Mouse (Mus musculus): ENCODE data around the gene Cenpm. TPM values are rescaled to one million over a fixed set of nuclear protein-coding genes. Genes with fewer than 3 reads are reported as not detected.

Cenpm gene
- polyA plus RNA-seq, 1 experiment from 2014 or later, result 73.0 TPM

DNA sequence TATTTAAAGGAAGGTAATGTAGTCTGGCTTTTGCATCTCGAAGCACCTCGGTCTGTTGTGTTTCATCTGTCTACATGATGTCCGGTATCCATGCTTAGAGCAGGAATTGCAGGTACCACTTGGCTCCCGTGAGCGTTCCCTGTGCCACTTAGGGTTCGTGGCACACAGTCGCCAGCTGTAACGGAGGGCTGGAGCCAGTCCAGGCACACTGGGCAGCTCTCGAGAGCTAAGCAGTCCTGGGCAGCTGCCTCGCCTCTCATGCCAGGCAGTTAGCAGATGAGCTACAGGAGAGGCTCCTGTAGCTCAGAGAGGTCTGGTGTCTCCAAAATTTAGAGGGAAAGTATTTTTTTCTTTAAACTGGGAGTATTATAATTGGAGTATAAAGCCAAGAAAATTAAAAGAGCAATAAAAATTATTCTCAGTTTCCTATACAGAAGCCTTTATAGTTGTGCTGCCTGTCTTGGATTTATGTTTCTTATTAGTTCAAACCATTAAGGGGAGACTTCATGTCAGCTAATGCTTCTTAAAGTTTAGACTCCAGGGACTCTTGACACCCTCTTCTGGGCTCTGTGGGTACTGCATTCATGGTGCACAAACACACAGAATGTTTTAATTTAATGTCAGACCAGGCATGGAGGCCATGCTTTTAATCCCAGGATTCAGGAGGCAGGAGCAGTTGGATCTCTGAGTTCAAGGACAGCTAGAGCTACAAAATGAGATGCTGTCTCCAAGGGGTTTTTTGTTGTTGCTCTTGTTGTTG is 55.9 kb downstream of the Cenpm start:
- H3K9ac ChIP-seq (ENCODE audit: low read length), result no peak overlapping the region
- peaks cover 3% of the 10 kb centered on the region; the same call in 1 of the 2 replicates for H3K27me3 ChIP-seq (ENCODE audit: control insufficient read depth, insufficient read depth, low read length)
- H3K4me1 ChIP-seq (ENCODE audit: control insufficient read depth in 2 of 2, insufficient read depth in 2 of 2, low read length in 2 of 2), result peaks cover 30 to 38% of the 10 kb centered on the region in 2 experiments
- no peak overlapping the region for H3K4me3 ChIP-seq (ENCODE audit: control insufficient read depth in 1 of 2, insufficient read depth in 1 of 2, low read depth in 1 of 2, low read length in 2 of 2)
- no peaks in the 10 kb centered on the region for H3K9me3 ChIP-seq (ENCODE audit: control insufficient read depth, low read length)
- WGBS, result 90% methylated on average over 10 of the region's 10 CpGs
- no peak overlapping the region for H3K27ac ChIP-seq (replicated peaks in 1 of 2; ENCODE audit: control insufficient read depth in 1 of 2, insufficient read depth in 1 of 2, low read depth in 2 of 2, low read length in 2 of 2)
- H3K36me3 ChIP-seq (ENCODE audit: control insufficient read depth, insufficient read depth, low read length), result peaks cover 61% of the 10 kb centered on the region
- ATAC-seq (ENCODE audit: insufficient number of reproducible peaks, insufficient read depth, low FRiP score, low read depth), result no peak
- H3K4me2 ChIP-seq (ENCODE audit: low read length), result no peak overlapping the region

DNA sequence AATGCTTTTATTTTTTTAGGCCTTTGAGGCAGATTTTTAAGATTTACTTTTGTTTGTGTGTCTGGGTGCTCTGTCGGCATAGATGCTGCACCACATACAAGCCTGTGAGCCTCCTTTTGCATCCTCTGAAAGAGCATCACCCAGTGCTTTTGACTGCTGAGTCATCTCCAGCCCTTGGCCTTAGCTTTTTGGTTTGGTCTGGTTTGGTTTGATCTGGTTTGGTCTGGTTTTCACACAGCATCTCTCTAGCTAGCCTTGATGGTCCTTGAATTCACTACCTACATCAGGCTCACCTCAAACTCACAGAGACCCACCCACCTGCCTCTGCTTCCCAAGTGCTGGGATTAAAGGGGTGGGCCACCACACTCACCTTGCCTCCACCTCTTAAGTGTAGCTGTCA is 56.6 kb downstream of the Cenpm start:
- Histone ChIP-seq H3K9ac (ENCODE audit: low read length) (no peak overlapping the region), H3K27me3 (ENCODE audit: control insufficient read depth, insufficient read depth, low read length) (peaks cover 3% of the 10 kb centered on the region; the same call in 1 of the 2 replicates), H3K9me3 (ENCODE audit: control insufficient read depth, low read length) (no peaks in the 10 kb centered on the region), H3K4me3 (ENCODE audit: control insufficient read depth in 1 of 2, insufficient read depth in 1 of 2, low read depth in 1 of 2, low read length in 2 of 2) (no peak overlapping the region), H3K27ac (replicated peaks in 1 of 2; ENCODE audit: control insufficient read depth in 1 of 2, insufficient read depth in 1 of 2, low read depth in 2 of 2, low read length in 2 of 2) (no peak overlapping the region), H3K4me1 (ENCODE audit: control insufficient read depth in 2 of 2, insufficient read depth in 2 of 2, low read length in 2 of 2) (peaks cover 35 to 43% of the 10 kb centered on the region in 2 experiments), H3K4me2 (ENCODE audit: low read length) (no peak overlapping the region), H3K36me3 (ENCODE audit: control insufficient read depth, insufficient read depth, low read length) (peaks cover 61% of the 10 kb centered on the region)
- 83% methylated on average over 1 of the region's 1 CpGs for WGBS
- ATAC-seq (ENCODE audit: insufficient number of reproducible peaks, insufficient read depth, low FRiP score, low read depth), result no peak

GRCm38 (mm10) chr15:82187401-82187800 is 57.1 kb downstream of the Cenpm start:
- no peak overlapping the region for H3K4me3 ChIP-seq (ENCODE audit: control insufficient read depth in 1 of 2, insufficient read depth in 1 of 2, low read depth in 1 of 2, low read length in 2 of 2)
- no peaks in the 10 kb centered on the region; the same call in 1 of the 2 replicates for H3K9me3 ChIP-seq (ENCODE audit: control insufficient read depth, low read length)
- H3K27me3 ChIP-seq (ENCODE audit: control insufficient read depth, insufficient read depth, low read length), result peaks cover 3% of the 10 kb centered on the region; the same call in 1 of the 2 replicates
- WGBS, result 92% methylated on average over 4 of the region's 4 CpGs
- no peak overlapping the region for H3K4me2 ChIP-seq (ENCODE audit: low read length)
- no peak overlapping the region for H3K9ac ChIP-seq (ENCODE audit: low read length)
- no peak overlapping the region for H3K27ac ChIP-seq (replicated peaks in 1 of 2; ENCODE audit: control insufficient read depth in 1 of 2, insufficient read depth in 1 of 2, low read depth in 2 of 2, low read length in 2 of 2)
- ATAC-seq (ENCODE audit: insufficient number of reproducible peaks, insufficient read depth, low FRiP score, low read depth), result no peak
- peaks cover 61% of the 10 kb centered on the region for H3K36me3 ChIP-seq (ENCODE audit: control insufficient read depth, insufficient read depth, low read length)
- peaks cover 35 to 40% of the 10 kb centered on the region in 2 experiments for H3K4me1 ChIP-seq (ENCODE audit: control insufficient read depth in 2 of 2, insufficient read depth in 2 of 2, low read length in 2 of 2)

- Histone ChIP-seq H3K4me3 (ENCODE audit: control insufficient read depth in 1 of 2, insufficient read depth in 1 of 2, low read depth in 1 of 2, low read length in 2 of 2) (no peak overlapping the region), H3K4me2 (ENCODE audit: low read length) (peak overlapping the region; percentile 31; the same call in 1 of the 2 replicates), H3K4me1 (ENCODE audit: control insufficient read depth in 2 of 2, insufficient read depth in 2 of 2, low read length in 2 of 2) (peaks cover 35 to 40% of the 10 kb centered on the region in 2 experiments), H3K27ac (replicated peaks in 1 of 2; ENCODE audit: control insufficient read depth in 1 of 2, insufficient read depth in 1 of 2, low read depth in 2 of 2, low read length in 2 of 2) (peak overlapping the region; percentile 30 to 49; a peak in 3 of 4 replicates), H3K36me3 (ENCODE audit: control insufficient read depth, insufficient read depth, low read length) (peaks cover 61% of the 10 kb centered on the region), H3K9ac (ENCODE audit: low read length) (no peak overlapping the region), H3K27me3 (ENCODE audit: control insufficient read depth, insufficient read depth, low read length) (peaks cover 3% of the 10 kb centered on the region; the same call in 1 of the 2 replicates), H3K9me3 (ENCODE audit: control insufficient read depth, low read length) (no peaks in the 10 kb centered on the region; the same call in 1 of the 2 replicates)
- no peak for ATAC-seq (ENCODE audit: insufficient number of reproducible peaks, insufficient read depth, low FRiP score, low read depth)
- 54% methylated on average over 5 of the region's 5 CpGs for WGBS
Measured at GRCm38 (mm10) chr15:82186931-82187330, 57.6 kb downstream of the Cenpm start.

GRCm38 (mm10) chr15:82186131-82186530 is 58.4 kb downstream of the Cenpm start:
- Histone ChIP-seq H3K4me3 (ENCODE audit: control insufficient read depth in 1 of 2, insufficient read depth in 1 of 2, low read depth in 1 of 2, low read length in 2 of 2) (no peak overlapping the region), H3K4me2 (ENCODE audit: low read length) (peak overlapping the region; percentile 31), H3K27ac (replicated peaks in 1 of 2; ENCODE audit: control insufficient read depth in 1 of 2, insufficient read depth in 1 of 2, low read depth in 2 of 2, low read length in 2 of 2) (peak overlapping the region; percentile 30 to 49; a peak in 3 of 4 replicates), H3K36me3 (ENCODE audit: control insufficient read depth, insufficient read depth, low read length) (peaks cover 61% of the 10 kb centered on the region), H3K27me3 (ENCODE audit: control insufficient read depth, insufficient read depth, low read length) (peaks cover 3% of the 10 kb centered on the region; the same call in 1 of the 2 replicates), H3K4me1 (ENCODE audit: control insufficient read depth in 2 of 2, insufficient read depth in 2 of 2, low read length in 2 of 2) (peaks cover 38 to 45% of the 10 kb centered on the region in 2 experiments), H3K9me3 (ENCODE audit: control insufficient read depth, low read length) (no peaks in the 10 kb centered on the region; the same call in 1 of the 2 replicates), H3K9ac (ENCODE audit: low read length) (no peak overlapping the region)
- WGBS, result 15% methylated on average over 14 of the region's 14 CpGs
- peak; percentile 80 for ATAC-seq (ENCODE audit: insufficient number of reproducible peaks, insufficient read depth, low FRiP score, low read depth)

DNA sequence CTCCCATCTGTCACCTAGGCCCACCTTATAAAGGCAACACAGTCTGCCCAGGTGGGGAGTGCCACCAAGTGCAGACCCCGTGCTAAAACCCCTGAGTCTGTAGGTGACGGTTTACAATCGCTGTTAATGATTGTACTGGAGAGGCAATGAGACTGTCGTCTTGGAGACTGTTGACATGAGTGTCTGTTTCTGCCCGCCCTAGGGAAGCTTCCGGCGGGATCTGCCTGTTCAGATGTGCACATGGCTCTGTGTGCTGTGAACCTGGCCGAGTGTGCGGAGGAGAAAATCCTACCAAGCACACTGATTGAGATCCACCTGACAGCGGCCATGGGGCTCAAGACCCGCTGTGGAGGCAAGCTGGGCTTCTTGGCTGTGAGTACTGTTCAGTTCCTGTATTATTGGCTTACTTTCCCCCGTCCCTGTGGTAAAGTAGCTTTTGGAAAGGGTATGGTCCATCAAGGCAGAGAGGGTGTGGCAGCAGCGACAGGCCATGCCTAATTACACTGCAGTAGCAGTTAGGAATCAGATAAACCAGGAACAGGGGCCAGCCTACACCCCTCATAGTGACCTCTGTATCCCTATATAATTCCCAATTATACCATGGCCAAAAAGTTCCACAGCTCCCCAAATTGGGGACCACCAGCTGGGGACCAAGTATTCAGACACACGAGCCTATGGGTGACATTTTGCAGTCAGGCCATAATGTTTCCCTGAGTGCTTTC is 59.3 kb downstream of the Cenpm start:
- Histone ChIP-seq H3K4me3 (ENCODE audit: control insufficient read depth in 1 of 2, insufficient read depth in 1 of 2, low read depth in 1 of 2, low read length in 2 of 2) (no peak overlapping the region), H3K4me2 (ENCODE audit: low read length) (peak overlapping the region; percentile 31; the same call in 1 of the 2 replicates), H3K36me3 (ENCODE audit: control insufficient read depth, insufficient read depth, low read length) (peaks cover 62% of the 10 kb centered on the region), H3K9ac (ENCODE audit: low read length) (no peak overlapping the region; the same call in 1 of the 2 replicates), H3K4me1 (ENCODE audit: control insufficient read depth in 2 of 2, insufficient read depth in 2 of 2, low read length in 2 of 2) (peaks cover 43 to 54% of the 10 kb centered on the region in 2 experiments), H3K27ac (replicated peaks in 1 of 2; ENCODE audit: control insufficient read depth in 1 of 2, insufficient read depth in 1 of 2, low read depth in 2 of 2, low read length in 2 of 2) (peak overlapping the region in 1 of 2 experiments; percentile 49; a peak in 2 of 4 replicates), H3K9me3 (ENCODE audit: control insufficient read depth, low read length) (no peaks in the 10 kb centered on the region; the same call in 1 of the 2 replicates), H3K27me3 (ENCODE audit: control insufficient read depth, insufficient read depth, low read length) (peaks cover 3% of the 10 kb centered on the region; the same call in 1 of the 2 replicates)
- 76% methylated on average over 14 of the region's 14 CpGs for WGBS
- ATAC-seq (ENCODE audit: insufficient number of reproducible peaks, insufficient read depth, low FRiP score, low read depth), result no peak

DNA sequence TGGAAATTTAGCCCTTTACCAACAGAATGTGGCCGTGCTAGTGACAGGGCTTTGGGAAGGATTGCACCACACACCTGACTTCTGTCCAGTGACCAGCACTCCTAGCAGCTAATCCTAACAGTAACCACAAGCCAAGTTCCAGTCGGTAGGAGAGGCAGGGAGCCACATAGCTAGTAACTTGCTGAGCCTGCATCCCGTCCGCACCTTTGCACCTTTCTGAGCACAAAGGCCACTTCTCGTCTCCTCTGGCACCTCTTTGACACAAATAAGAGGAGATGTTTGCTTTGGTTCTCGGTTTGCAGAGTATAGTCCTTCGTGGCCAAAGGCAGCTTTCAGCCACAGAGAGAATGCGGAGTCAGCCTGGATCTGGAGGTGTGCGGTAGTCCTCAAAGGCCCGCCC is 59.9 kb downstream of the Cenpm start:
- ATAC-seq (ENCODE audit: insufficient number of reproducible peaks, insufficient read depth, low FRiP score, low read depth), result no peak
- WGBS, result 76% methylated on average over 10 of the region's 10 CpGs
- Histone ChIP-seq H3K36me3 (ENCODE audit: control insufficient read depth, insufficient read depth, low read length) (peaks cover 64% of the 10 kb centered on the region), H3K4me1 (ENCODE audit: control insufficient read depth in 2 of 2, insufficient read depth in 2 of 2, low read length in 2 of 2) (peaks cover 43 to 58% of the 10 kb centered on the region in 2 experiments), H3K4me2 (ENCODE audit: low read length) (no peak overlapping the region), H3K4me3 (ENCODE audit: control insufficient read depth in 1 of 2, insufficient read depth in 1 of 2, low read depth in 1 of 2, low read length in 2 of 2) (no peak overlapping the region), H3K27ac (replicated peaks in 1 of 2; ENCODE audit: control insufficient read depth in 1 of 2, insufficient read depth in 1 of 2, low read depth in 2 of 2, low read length in 2 of 2) (no peak overlapping the region), H3K9me3 (ENCODE audit: control insufficient read depth, low read length) (no peaks in the 10 kb centered on the region; the same call in 1 of the 2 replicates), H3K9ac (ENCODE audit: low read length) (no peak overlapping the region; the same call in 1 of the 2 replicates), H3K27me3 (ENCODE audit: control insufficient read depth, insufficient read depth, low read length) (peaks cover 3% of the 10 kb centered on the region; the same call in 1 of the 2 replicates)
